Mouse (Mus musculus) erythroid progenitor cell, adult 5-6 weeks (primary cell): ENCODE measurements around the gene Lrmda. TPM values are rescaled to one million over a fixed set of nuclear protein-coding genes. Genes with fewer than 3 reads are reported as not detected.

ENCODE experiments used
- ATAC-seq: replicated peaks from 2 replicates; pipeline ENCODE4 v1.8.0; 2016; ENCODE audit warnings: moderate number of reproducible peaks, mild to moderate bottlenecking, moderate TSS enrichment, inconsistent platforms; ENCODE audit not compliant: poor library complexity, low FRiP score, severe bottlenecking
- total RNA-seq, 2 experiments: library from RNA; stranded (forward) in 1 of 2; stranded (reverse) in 1 of 2; fragments of 150-400 nt in 1 of 2; fragments of 186-747, 209-891 nt in 1 of 2; gene quantifications; 2 replicates each; pipeline versions ENCODE4 v1.2.3 to v1.2.4; 2015 to 2017; ENCODE audit warnings: low replicate concordance in 2 of 2

The Lrmda gene
- total RNA-seq, 2 experiments from 2014 or later = 12.2 TPM; not detected in 1

- no peak for ATAC-seq
These were observed 570.1 kb downstream of the Lrmda start for GRCm38 (mm10) chr14:22589503-22590215.

- ATAC-seq = no peak
These were observed 571.7 kb downstream of the Lrmda start for GRCm38 (mm10) chr14:22591186-22591585.

GRCm38 (mm10) chr14:22597508-22597907 lies 578.0 kb downstream of the Lrmda start:
- no peak for ATAC-seq

GRCm38 (mm10) chr14:22598638-22599037 lies 579.1 kb downstream of the Lrmda start:
- no peak for ATAC-seq

GRCm38 (mm10) chr14:22600166-22600565 lies 580.7 kb downstream of the Lrmda start:
- ATAC-seq = no peak

- no peak for ATAC-seq
These were observed 582.8 kb downstream of the Lrmda start for GRCm38 (mm10) chr14:22602308-22602707.

GRCm38 (mm10) chr14:22608599-22608998 lies 589.1 kb downstream of the Lrmda start:
- no peak for ATAC-seq

- no peak for ATAC-seq
These were observed 590.0 kb downstream of the Lrmda start for GRCm38 (mm10) chr14:22609261-22610245.

- ATAC-seq = no peak
These were observed 591.5 kb downstream of the Lrmda start for GRCm38 (mm10) chr14:22611011-22611410.

GRCm38 (mm10) chr14:22620191-22620590 lies 600.7 kb downstream of the Lrmda start:
- no peak for ATAC-seq

GRCm38 (mm10) chr14:22621941-22622340 lies 602.4 kb downstream of the Lrmda start:
- no peak for ATAC-seq

- no peak for ATAC-seq
These were observed 607.8 kb downstream of the Lrmda start for GRCm38 (mm10) chr14:22627105-22627829.

GRCm38 (mm10) chr14:22630361-22630867 lies 610.9 kb downstream of the Lrmda start:
- no peak for ATAC-seq

- ATAC-seq = no peak
These were observed 614.1 kb downstream of the Lrmda start for GRCm38 (mm10) chr14:22633612-22634011.

GRCm38 (mm10) chr14:22643494-22643893 lies 624.0 kb downstream of the Lrmda start:
- no peak for ATAC-seq

- ATAC-seq = no peak
These were observed 628.5 kb downstream of the Lrmda start for GRCm38 (mm10) chr14:22647879-22648611.

- no peak for ATAC-seq
These were observed 629.9 kb downstream of the Lrmda start for GRCm38 (mm10) chr14:22649411-22649911.

GRCm38 (mm10) chr14:22649985-22650984 lies 630.8 kb downstream of the Lrmda start:
- no peak for ATAC-seq
